Mouse (Mus musculus): ENCODE results near the gene Paqr5. TPM values are rescaled to one million over a fixed set of nuclear protein-coding genes. Genes with fewer than 3 reads are reported as not detected.

Paqr5 gene
- total RNA-seq, 2 experiments from 2014 or later = 0.74 to 1.7 TPM

GRCm38 (mm10) chr9:62013316-62014097, 13.1 kb downstream of the Paqr5 start:
- ATAC-seq (replicated peaks; ENCODE audit: poor library complexity) = peak; percentile 64

- ATAC-seq (replicated peaks; ENCODE audit: poor library complexity) = no peak
These were observed 18.3 kb downstream of the Paqr5 start for GRCm38 (mm10) chr9:62008360-62008759.

GRCm38 (mm10) chr9:62007028-62007427, 19.6 kb downstream of the Paqr5 start:
- no peak for ATAC-seq (replicated peaks; ENCODE audit: poor library complexity)

GRCm38 (mm10) chr9:62003611-62004010, 23.0 kb downstream of the Paqr5 start:
- ATAC-seq (replicated peaks; ENCODE audit: poor library complexity) = 0 out of 2 replicates have a peak, but pooled peaks have one; percentile 17

DNA sequence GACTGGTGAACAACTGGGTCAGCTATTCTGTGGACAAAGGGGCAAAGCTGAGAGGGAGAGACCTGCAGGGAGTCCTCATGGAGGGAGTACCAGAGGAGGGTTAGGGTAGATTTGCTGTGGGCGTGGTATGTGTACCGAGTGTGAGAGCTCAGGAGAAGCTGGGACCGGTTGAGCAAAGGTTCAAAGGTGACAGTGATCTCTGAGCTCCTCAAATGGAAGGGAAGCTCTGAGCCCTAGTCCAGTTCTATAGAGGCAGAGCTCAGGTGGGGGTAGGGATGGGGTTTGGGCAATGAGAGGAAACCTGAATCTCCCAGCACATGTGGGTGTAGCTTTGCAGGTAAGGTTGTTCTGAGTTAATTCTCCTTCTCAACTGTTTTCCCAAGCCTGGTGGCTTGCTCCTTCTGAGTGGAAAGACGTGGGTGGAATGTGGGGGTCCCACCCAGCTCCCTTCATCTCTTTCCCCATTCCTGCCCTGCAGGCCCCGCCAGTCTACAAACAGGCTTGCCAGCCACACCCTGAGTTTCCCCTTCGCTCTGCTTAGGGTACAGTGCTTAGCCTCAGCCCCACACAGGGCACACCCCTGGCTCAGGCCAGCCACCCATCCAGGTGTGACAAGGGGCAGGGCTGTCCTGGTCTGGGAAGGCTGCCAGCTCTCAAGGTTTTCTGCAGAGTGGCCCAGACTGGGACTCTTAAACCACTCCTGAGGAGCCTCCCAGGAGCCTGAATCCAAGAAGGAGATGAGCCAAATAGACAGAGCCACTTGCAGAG, 26.8 kb downstream of the Paqr5 start:
- ATAC-seq (replicated peaks; ENCODE audit: poor library complexity) = no peak

DNA sequence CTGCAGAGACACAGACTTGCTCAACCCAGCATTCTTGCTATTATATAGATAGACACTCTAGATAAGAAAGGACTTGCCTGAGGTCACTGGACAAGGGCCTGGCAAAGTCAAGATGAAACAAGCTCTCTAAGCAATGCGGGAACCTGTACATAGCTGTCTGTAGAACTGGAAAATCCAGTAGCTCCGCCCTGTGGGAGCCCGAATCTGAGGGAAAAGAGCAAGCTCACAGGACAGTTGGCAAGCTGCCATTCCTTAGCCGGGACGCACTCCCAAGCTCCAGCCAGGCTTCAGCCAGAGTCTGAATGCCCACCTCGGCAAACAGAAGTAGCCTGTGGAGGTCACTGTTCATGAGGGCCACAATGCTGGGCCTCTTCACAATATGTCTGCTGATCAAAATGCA, 28.8 kb downstream of the Paqr5 start:
- ATAC-seq (replicated peaks; ENCODE audit: poor library complexity) = no peak

GRCm38 (mm10) chr9:61991158-61991557, 35.5 kb downstream of the Paqr5 start:
- no peak for ATAC-seq (replicated peaks; ENCODE audit: poor library complexity)

- ATAC-seq (replicated peaks; ENCODE audit: poor library complexity) = no peak
These were observed 35.9 kb downstream of the Paqr5 start for GRCm38 (mm10) chr9:61990738-61991137.

DNA sequence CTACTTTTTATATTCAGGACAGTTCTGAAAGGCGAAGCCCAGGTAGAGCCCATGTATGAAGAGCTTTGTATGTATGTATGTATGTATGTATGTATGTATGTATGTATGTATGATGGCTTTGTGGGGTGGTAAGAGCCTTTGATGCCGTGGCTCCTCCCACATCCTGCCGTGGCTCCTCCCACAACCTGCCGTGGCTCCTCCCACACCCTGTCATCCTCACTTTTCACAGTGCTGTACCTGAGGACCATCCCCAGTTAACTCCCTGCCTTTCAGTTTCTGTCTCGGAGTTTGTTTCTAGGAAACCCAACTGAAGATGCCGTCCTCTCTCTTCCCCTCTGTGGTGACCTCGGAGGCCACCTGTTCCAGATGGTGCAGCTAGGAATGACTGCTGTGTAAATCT, 40.6 kb downstream of the Paqr5 start:
- ATAC-seq (replicated peaks; ENCODE audit: poor library complexity) = no peak

GRCm38 (mm10) chr9:61985183-61985863, 41.3 kb downstream of the Paqr5 start:
- peak; percentile 65 for ATAC-seq (replicated peaks; ENCODE audit: poor library complexity)

GRCm38 (mm10) chr9:61982940-61983620, 43.6 kb downstream of the Paqr5 start:
- ATAC-seq (replicated peaks; ENCODE audit: poor library complexity) = peak; percentile 77

DNA sequence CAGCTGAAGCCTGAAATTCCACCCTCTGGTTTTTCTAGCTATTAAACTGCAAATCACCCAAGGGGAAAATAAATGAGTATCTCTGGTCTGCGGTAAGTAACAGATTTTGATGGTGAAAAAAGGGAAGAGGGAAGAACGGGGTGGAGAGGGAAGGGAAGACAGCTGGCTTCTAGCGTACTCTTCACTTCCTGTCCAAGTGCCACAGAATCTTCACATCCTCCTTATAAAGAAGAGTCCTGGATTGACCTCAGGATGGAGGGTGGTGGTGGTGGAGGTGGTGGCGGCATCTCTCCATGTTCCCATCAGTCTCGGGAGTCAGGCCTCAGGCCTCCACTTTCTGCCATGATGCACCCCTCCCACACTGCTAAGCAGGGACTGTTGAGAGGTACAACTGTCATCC, 44.8 kb downstream of the Paqr5 start:
- ATAC-seq (replicated peaks; ENCODE audit: poor library complexity) = peak; percentile 44

DNA sequence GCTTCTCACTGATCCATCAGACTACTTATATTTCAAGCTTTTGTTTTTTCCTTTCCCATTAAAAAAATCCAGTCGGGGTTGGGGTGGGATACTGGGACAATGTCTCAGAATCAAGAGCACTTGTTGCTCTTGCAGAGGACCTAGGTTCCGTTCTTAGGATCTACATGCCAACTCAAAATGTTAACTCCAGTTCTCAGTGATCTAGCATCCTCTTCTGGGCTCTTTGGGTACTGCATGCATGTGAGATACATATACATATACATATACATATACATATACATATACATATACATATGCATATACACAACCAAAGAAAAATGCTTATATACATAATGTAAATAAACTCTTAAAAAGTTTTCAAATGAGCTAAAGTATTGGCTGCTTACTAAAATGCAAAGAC, 46.7 kb downstream of the Paqr5 start:
- ATAC-seq (replicated peaks; ENCODE audit: poor library complexity) = no peak

- peak; percentile 57 for ATAC-seq (replicated peaks; ENCODE audit: poor library complexity)
These were observed 49.3 kb downstream of the Paqr5 start for GRCm38 (mm10) chr9:61977258-61977945.

- no peak for ATAC-seq (replicated peaks; ENCODE audit: poor library complexity)
These were observed 54.6 kb downstream of the Paqr5 start for GRCm38 (mm10) chr9:61972031-61972430.

DNA sequence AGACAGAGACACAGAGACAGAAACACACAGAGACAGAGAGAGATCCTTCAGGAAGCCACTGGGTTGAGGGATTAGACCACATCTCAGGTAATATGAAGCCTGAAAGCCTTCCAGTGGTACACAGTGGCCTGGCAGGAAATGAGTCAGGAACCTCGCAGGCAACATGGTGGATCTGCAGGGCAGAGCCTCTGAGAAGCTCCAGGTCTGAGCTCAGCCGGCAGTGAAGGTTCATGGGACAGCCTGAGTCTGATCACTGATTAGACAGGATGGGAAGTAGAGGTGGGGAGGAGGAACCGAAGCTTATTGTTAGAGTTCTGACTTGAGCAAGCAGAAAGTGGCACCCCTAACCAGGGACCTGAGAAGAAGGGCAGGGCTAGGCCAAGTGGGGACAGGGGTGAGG, 55.6 kb downstream of the Paqr5 start:
- ATAC-seq (replicated peaks; ENCODE audit: poor library complexity) = peak; percentile 57

DNA sequence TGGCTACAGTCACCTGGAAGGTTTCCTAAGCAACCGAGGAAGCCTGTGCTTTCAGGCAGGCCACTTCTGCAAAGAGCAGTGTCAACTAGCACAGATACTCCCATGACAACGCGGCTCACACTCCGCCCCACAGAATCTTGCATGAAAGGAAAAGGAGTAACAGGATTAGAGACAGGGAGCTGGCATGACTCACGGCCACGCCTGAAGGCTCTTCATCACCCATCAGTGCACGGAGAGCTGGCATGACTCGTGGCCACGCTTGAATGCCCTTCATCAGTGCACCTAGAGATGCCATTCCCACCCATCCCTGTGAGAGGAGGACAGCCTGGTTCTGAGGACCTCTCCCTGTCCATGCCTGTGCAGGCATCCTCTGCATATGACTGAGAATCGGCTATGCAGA, 59.3 kb downstream of the Paqr5 start:
- ATAC-seq (replicated peaks; ENCODE audit: poor library complexity) = no peak

DNA sequence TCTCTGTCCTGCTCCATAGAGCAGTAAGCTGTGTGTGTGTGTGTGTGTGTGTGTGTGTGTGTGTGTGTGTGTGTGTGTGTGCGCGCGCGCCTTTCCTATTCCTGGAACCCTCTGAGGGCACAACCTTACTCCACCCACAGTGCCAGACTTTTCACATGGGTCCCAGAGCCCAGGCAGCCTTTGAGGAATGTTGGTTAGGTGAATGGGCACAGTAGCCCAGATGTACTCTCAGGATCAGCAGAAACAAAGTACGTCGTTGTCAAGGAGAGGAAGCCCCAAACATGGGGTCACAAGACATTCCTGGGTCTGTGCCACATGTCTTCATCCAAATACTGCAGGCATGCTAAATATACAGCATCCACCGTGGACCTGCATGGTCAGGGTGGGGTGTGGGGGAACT, 60.7 kb downstream of the Paqr5 start:
- ATAC-seq (replicated peaks; ENCODE audit: poor library complexity) = no peak

DNA sequence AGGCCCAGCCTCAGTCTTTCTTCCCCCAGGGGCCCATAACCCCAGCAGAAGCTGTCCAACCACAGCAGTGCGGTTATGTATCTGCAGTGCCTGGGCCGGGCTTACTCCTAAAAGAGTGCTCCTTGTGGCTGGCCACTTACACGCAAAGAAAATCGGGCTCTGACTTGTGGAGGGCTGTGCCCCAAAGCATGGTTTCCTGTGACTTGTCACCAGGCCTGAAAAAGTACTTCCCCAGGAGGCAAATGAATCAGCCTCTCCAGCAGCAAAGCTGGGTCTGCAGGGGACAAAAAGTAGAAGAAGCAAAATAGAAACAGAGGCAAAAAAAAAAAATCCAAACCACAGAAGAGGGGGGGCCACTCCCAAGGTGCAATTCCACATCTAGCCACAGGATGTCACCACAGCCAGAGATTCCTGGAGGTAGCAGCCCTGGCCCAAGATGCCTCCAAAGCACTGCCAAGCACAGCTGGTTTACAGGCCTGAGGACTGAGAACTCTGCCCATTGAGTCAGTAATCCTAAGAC, 61.2 kb downstream of the Paqr5 start:
- ATAC-seq (replicated peaks; ENCODE audit: poor library complexity) = peak; percentile 82

- ATAC-seq (replicated peaks; ENCODE audit: poor library complexity) = peak; percentile 65
These were observed 63.3 kb downstream of the Paqr5 start for GRCm38 (mm10) chr9:61963356-61963755.

Measured in megakaryocyte progenitor cell, adult 5-6 weeks (primary cell).